Mouse (Mus musculus): Measurements from ENCODE around the gene Akap9.
"Not testable (repeated sequence)": the region's sequence is repeated elsewhere in the genome, so short reads cannot be mapped to it uniquely, and the experiment has no call there.

Gene Akap9

DNA sequence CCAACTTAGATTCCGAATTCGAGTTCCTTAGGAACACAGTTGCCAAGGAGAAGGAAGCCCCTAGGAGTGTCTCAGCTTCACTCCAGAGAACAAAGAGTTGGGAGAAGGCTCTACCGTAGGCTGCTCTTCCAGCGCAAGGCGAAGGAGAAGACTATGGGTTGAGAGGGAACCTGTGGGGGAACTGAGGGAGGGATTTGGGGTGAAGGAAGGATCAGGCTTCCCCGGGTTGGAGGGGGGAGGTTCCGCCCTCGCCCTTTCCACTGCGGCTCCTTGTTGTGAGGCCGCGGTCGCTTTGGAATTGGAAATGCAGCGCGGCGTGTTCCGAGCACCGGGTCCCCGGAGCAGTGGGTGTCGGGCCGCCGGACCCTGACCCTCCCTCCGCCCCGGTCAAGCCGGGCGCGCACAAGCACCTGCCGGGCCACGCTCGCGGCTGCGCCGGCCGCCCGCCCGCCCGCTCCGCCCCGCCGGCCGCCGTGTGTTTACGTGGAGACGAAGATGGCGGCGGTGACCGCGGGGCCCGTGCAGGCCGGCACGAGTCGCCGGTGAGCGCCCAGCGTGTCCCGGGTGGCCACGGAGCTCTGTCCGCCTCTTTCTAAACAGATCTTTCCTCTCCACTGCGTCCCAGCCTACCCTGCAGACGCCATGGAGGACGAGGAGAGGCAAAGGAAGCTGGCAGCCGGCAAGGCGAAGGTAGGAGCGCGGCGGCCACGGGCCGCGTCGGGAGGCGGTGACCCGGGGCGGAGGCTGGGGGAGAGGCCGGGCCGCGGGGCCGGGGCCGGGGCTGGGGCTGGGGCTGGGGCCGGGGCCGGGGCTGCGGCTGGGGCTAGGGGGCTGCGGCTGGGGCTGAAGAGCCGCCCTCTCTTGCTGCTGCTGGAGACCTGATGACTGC, at the start of gene Akap9:
Akap9 (plus strand) TSS at position 254 of the 889 bp plus-strand sequence.
- peak; percentile 67 to 87 for DNase-seq

- not testable (repeated sequence) for DNase-seq
These were observed 41.0 kb upstream of the Akap9 start for GRCm38 (mm10) chr5:3886862-3887261.

DNA sequence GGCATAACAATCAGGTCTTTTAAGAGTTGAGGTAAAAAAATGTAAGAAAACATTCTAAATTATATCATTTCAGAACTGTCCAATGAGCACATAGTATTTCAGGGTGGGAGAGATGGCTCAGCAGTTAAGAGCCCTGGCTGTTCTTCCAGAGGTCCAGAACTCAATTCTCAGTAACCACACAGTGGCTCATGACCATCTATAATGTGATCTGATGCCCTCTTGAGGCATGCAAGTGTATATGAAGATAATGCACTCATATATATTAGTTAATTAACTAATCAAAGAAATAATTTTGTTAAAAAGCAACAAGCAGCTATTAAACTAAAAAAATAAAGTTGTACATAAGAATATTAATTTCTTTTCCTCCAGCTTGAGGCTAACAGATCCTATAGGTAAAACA, 38.7 kb upstream of the Akap9 start:
- no peak for DNase-seq

- DNase-seq, result peak; percentile 28 to 36
These were observed 34.2 kb upstream of the Akap9 start, which contains the start of gene Mterf1a for GRCm38 (mm10) chr5:3893459-3894293. Gene Mterf1a (minus strand): TSS chr5:3893933.

DNA sequence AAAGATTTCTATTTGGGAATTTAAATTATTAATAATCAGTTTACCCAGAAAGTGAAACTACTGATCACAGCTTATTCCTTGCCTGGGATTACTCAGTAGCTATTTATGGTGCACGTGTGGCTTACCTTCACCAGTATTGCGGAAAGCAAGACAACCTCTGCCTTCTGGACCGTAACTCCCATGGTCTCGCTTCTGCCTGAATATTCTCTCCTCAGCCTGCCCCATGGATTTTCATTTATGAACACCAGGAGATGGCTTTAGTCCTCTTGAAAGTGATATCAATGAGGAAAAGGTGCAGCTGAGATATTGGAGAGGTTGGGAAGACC, 33.6 kb upstream of the Akap9 start:
- DNase-seq, result not testable (repeated sequence)

DNA sequence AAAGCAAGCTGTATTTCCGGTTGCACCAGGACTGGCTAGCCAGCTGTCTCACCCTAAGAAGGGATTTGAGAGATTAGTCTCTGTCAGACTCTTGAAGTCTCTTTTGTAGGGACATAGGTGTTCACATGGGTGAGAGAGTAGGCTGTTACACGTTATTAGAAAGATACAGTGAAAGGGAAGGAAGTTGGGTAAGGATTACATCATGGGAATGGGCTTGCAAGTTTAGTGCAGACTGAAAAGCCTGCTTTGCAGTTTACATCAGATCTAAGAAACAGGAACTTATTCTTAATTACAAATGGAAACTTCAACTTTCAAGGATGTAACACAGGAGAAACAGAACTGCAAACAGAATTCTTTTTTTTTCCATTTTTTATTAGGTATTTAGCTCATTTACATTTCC, 22.4 kb upstream of the Akap9 start:
- DNase-seq, result no peak

DNA sequence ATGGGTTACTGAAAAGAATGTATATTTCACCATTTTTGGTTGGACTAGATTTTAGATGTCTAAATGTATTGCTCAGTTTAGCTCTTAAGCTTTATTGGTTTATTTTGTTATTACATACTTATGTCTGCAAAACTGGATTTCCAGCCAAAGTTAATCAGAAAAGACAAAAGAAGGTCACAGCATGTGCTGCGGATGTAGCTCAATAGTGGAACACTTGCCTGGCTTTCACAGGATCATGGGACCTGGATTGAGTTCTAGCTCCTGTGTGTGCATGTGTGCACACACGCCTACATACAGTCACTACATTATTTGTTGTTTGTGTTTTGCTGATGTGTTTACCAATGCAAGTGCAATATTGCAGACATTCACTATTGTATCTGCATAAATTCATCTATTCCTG, 5.5 kb upstream of the Akap9 start:
- DNase-seq, result no peak

DNA sequence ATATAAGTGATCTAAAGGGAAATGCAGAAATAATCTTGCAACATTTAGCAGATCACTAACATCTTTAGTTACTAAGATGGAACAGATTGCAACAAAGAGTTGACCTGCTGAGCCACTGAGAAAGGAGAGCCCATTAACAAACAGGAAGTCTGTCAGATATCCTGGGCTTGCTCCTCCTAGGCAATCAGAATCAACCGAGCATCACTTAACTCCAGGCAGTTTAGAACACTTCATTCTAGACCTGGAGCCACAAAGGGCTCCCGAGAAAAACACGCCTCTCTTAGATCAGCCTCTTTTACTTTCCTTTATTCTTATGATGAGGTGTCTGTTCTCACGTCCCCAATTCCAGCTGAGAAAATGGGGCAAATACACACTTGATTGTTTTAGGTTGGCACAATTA, 1.2 kb upstream of the Akap9 start:
- no peak for DNase-seq

DNA sequence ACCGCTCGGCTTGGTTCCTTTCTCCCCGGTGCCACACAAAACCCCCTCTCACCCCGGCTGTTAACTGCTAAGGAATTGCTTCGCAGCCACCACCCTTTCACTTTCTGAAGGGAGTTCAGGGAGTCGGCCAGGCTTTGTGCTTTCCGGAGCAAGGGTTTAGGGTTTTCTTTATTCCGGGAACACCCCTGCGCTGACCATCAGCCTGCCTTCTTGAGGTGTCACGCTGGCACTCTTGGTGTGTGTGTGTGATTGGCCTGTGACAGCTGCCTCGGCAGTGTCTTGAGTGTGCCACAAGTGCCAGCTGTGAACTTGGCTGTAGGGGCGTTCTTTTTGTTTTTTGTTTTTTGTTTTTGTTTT, 814 bp downstream of the Akap9 start:
- peak; percentile 28 to 53 for DNase-seq

DNA sequence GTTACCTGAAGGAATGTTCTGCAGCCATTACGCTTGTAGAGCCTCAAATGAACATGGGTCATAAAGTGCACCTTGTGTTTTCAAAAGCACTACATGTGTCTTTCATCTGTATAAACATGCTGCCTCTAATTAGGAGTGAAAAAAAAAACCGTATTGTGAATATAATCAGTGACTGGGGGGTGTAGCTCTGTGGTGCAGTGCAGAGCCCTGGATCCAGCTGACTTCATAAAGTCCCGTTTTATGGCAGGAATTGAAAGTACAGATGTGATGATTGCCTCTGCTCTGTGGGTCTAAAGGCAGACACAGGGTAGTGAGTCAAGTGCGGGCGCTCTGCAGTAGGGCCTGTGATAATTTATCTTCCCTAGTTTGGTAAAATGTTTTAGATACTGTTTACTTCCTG, 2.9 kb downstream of the Akap9 start:
- DNase-seq, result no peak

- no peak for DNase-seq
These were observed 3.8 kb downstream of the Akap9 start for GRCm38 (mm10) chr5:3931636-3932035.

DNA sequence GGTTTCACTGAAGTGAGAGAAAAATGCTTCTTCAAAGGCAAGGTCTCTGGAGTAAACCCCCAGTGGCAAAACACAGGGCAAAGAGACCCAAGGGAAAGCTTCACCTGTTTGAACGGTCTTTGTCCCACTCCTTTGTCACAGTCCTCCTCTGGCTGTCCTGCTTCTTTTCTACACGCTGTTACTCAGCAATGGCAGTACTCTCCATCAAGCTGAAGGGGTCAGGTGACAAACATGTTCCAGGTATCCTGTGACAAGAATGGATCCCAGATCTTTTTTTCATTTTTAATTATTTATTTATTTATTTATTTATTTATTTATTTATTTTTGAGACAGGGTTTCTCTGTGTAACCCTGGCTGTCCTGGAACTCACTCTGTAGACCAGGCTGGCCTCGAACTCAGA, 5.7 kb downstream of the Akap9 start:
- DNase-seq, result no peak

- DNase-seq, result no peak
These were observed 7.4 kb downstream of the Akap9 start for GRCm38 (mm10) chr5:3935266-3935665.

DNA sequence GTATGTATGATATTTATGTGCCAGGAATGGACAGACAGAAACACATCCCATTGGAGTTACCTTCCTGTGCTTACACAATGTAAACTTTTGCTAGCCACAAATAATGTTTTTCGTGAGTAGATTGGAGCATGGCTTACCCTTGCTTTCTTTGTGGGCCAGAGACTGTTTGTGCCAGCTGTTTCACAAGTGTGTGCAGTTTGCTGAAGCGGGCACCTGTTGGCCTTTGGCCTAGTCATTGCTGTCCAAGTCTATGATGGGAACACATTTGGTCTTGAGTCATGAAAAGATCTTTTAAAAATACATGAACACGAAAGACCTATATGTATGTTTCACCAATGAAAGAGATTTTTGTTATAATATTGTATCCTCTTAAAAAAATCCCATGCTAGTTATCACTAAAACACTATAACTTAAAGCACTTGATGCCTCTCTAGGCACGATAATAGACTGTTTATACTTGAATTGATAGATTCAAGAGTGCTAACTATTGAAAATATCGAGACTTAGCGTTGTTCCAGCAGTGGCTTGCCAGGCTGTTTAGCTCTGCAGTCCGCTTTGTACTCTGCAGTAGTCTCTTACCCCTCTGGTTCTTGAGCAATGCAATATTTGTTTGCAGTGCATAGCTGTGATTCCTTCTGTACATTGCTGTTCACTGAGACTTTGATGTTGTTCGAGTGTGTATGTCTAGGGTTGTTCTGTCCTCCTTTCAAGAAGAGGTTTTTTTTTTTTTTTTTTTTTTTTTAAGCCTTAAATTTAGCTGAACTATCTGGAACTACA, 8.1 kb downstream of the Akap9 start:
- peak in 1 of 2 experiments; percentile 17 for DNase-seq

- DNase-seq, result peak; percentile 40 to 48
These were observed 11.1 kb downstream of the Akap9 start for GRCm38 (mm10) chr5:3938905-3939304.

GRCm38 (mm10) chr5:3939335-3939734, 11.5 kb downstream of the Akap9 start:
- DNase-seq, result no peak

- DNase-seq, result no peak
These were observed 13.4 kb downstream of the Akap9 start for GRCm38 (mm10) chr5:3941240-3941639.

DNA sequence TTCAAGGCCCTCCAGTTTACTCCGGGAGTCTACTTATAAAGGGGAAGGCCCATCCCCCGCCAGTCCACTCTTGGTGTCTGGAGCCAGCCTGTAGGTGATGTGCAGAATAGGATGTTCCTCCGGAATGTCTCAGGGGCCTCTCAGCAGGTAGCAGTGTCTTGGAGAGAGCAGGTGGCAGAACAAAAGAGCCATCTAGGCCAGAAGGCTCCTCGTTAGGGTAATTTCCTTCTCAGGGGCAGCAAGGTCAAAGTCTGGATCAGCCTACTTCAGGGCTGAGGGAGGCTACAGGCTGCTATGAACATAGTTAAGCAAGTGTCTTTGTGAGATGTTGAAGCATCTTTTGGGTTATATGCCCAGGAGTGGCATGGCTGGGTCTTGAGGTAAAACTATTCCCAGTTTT, 15.3 kb downstream of the Akap9 start:
- DNase-seq, result not testable (repeated sequence)

- DNase-seq, result no peak
These were observed 24.6 kb downstream of the Akap9 start for GRCm38 (mm10) chr5:3952498-3952897.

DNA sequence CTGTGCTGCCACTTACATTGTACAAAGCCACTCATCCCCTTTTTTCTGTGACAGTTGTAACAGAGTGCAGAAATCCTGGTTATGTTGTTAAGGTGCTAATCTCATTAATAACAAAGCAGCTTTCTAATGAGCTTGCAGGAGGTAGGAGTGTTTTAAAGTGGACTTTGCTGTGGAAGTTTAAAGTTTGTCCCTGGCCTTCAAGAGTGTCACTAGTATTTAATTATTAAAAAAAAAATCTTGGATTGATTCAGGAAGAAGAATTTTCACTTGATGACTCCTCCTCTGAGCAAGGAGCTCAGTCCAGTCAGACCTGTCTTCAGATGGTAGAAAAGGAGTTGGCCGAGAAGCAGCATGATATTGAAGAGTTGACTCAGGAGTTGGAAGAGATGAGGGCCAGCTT, 26.7 kb downstream of the Akap9 start:
- DNase-seq, result no peak

- no peak for DNase-seq
These were observed 33.4 kb downstream of the Akap9 start for GRCm38 (mm10) chr5:3961286-3961685.

DNA sequence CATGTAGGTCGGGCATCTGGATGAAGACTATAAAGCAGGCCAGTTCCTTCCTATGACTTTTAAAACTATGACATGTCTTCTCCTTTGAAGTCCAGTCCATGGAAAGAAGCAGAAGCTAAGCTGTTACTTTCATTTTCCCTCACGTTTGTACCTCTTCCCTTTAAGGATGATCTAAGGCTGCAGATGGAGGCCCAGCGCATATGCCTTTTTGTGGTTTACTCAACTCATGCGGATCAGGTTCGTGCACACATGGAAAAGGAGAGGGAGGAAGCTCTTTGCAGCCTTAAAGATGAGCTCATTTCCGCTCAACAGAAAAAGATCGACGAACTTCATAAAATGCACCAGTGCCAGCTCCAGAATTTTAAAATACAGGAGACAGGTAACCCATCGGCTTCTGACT, 40.6 kb downstream of the Akap9 start:
- DNase-seq, result no peak

- DNase-seq, result no peak
These were observed 41.3 kb downstream of the Akap9 start for GRCm38 (mm10) chr5:3969114-3969513.

Data from kidney, postnatal 36 days (tissue).